Mouse (Mus musculus) heart, adult 8-10 months (tissue): ENCODE measurements around the gene Cyfip1. TPM values are rescaled to one million over a fixed set of nuclear protein-coding genes. Genes with fewer than 3 reads are reported as not detected.

Source experiments
- DNase-seq: peaks from one replicate; pipeline ENCODE4 v3.0.0; 2022; ENCODE audit warnings: low spot score
- total RNA-seq, 4 experiments: library from RNA; stranded (reverse); gene quantifications; 2 replicates each; pipeline ENCODE4 v1.2.4; 2022

The Cyfip1 gene
- 10 to 100 TPM; 32.5 to 36.0 (median 34.7) TPM for total RNA-seq

GRCm38 (mm10) chr7:55841445-55841844 lies at the start of gene Cyfip1:
Gene Cyfip1 (plus strand): TSS chr7:55841745.
- DNase-seq: no peak

DNA sequence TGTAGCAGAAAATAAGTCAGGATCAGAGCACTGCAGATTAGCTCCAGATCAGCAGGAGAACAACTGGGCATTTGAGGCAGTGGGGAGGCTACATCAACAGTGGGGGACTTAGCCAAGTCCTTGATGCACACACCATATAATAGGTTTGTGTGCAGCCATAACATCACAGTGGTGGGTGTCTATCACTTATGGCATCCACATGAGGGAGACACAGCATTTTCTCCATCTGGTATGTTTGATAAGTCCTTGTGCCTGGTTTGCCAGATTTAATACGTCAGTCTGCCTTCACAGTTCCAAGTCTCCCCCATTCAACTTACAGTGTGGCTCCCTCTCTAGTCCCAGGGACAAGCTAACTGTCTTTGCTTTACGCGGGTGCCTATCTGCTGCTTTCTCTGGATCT lies 49.3 kb upstream of the Cyfip1 start:
- DNase-seq: no peak

- DNase-seq: no peak
These were observed 48.2 kb upstream of the Cyfip1 start for GRCm38 (mm10) chr7:55793236-55793951.

DNA sequence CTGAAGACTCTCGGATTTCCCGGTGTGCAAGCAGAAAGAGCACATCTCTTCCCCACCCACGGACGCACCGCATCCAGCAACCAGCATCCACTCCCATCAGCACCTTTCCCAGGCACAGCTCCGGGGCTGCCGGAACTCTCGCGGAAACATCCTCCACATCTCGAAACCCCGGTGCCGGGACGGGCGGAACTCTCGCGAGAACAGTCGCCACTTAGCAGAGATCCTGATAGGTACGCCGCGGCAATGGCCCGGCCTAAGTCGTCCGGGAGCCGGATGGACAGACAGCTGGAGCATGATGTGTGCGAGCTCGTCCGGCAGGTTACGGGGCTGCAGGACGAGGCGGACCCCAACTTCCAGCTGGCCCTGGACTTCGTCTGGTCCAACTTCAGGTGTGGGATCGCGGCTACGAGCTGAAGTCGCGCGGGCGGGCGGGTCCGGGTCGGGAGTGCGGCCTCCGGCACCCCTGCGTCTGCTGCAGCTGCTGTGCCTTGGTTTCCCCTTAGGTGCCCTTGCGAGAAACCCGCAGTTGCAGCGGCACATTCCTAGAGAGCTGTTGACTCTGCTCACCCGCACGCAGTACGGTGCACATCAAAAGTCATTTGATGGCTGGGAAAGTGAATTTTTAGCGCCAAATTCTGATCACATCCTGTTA lies 47.5 kb upstream of the Cyfip1 start, which contains the start of gene Tubgcp5:
Gene Tubgcp5 (plus strand): TSS at position 203 of the 652 bp plus-strand sequence.
- peak; percentile 96 for DNase-seq

- no peak for DNase-seq
These were observed 41.6 kb upstream of the Cyfip1 start for GRCm38 (mm10) chr7:55799981-55800380.

DNA sequence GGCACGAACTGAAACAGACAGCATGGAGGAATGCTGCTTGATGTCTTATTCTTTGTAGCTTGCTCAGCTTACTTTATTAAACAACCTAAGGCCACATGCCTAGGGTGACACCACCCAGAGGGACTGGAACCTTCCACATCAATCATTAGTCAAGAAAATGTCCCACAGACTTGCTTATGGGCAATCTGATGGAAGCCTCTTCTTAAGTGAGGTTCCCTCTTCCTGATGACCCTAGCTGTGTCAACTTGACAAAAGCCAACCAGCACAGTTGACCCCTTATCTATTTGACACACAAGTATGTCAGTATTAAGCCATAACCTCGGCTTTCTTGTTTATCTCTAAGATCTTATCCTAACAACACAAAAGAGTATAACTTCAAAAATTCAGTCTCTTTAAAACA lies 31.6 kb upstream of the Cyfip1 start:
- no peak for DNase-seq

- no peak for DNase-seq
These were observed 17.1 kb upstream of the Cyfip1 start for GRCm38 (mm10) chr7:55824468-55824867.

DNA sequence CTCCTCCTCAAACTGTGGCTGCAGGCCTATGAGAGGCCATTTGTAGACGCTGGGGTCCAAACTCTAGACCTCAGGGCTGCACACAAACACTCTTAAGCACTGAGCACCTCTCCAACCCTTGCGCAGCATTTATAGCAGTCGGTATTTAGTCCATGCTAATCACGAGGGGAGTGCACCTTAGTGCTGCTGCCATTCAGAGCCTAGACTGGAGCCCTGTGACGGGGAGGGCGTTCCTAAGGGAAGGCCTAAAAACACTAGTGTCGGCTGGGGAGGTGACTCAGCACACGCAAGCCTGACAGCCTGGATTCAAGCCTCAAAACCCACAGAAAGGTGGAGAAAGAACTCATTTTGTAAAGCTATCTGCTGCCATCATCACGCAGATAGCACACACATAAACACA lies 14.0 kb upstream of the Cyfip1 start:
- DNase-seq: no peak

DNA sequence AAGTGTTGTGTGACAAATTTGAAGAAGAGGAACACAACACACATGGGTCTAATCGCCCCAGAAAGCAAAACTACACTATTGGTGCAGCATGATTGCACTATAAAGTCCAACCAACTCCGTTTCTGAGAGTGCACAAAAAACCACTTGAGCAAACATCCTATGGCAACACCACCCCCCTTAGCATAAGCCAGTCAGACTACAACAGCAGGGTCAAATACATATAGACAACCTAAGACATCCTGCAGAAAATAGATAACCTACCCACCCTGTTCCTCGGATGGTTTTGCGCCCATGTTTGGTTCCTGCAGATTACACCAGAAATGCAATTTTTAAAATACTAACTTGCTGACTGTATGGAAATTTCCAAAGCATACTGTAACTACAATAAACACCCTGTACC lies 4.7 kb upstream of the Cyfip1 start:
- DNase-seq: no peak

DNA sequence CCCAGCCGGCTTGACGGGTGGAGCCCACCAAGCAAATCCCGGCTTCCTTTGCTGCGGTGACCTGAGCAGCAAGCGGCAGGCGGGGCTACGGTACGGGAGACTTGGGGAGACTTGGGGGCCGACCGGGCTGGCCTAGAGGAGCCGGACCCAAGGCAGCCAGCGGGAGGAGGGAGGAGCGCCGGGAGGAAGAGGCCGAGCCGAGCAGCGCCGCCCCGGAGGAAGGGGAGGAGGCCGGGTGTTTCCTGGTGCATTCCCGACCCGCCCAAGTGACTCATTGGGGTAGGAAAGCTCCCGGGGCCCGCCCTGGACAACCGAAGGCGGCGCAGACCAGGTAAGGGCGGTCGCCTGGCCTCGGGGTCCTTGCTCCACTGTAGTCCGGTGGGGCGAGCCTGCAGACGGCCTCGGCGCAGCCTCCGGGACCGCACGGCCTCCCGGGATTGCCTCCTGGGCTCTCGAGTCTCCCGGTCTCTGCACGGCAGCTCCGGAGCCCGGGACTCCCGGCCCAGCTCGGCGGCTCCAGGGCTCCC lies 495 bp downstream of the Cyfip1 start:
- DNase-seq: peak; percentile 94

DNA sequence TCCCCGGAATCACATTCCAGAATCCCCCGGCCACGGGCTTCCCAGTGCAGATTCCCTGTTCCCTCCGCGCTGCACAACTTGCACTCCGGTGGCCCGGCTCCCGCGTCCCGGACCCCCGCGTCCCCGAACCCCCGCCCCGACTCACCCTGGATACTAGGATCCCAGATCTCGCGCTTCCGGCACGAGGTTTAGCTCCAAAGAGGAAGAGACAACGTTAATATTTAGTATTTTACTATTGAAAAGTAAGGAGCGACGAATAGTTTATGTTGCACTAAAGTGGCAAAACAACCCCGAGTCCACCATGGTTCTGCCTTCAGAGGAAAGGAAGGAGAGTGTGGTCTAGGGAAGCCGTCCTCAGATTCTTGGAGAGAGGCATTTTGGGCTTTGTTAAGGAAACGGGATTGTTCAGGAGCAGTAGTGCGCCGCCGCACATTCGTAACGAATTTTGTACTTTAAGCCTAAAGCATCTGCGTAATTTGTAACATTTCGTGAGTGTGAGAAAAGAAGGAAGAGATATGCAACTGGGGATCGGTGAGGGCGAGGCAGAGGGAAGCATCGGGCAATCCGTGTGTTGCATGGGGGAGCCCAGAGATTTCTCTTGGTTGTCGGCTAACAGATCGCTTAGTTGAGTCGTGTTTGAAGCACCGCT lies 1.1 kb downstream of the Cyfip1 start:
- peak; percentile 26 for DNase-seq

DNA sequence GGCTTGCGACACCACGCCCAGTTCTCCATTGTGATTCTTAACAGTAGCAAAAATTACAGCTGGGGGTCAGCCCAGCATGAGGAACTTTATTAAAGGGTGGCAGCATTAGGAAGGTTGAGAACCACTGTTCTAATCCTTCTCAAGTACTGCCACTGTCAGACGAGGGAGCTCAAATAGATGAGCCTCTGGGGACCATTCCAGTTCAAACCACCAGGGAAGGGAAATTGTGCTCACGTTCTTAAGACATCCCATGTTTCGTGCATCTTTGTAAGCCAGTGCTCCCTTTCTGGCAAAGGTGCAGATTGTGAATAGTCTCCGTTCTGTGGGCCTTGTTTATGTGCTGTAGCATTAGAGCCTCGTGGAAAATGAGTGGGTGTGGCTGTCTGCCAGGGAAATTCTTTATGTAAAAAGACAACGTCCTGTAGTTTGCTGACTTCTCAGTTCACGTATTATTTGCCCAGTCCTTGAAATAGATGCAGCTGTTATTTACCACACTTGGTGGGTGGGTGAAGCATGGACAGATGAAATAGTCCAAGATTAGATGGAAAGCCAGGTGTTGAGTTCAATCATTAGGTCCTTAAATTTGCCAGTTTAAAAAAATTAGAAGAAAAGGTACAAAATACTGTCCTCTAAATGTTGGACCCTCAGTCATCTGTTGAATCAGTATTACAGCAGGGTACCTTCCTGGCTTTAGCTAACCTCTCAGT lies 5.2 kb downstream of the Cyfip1 start:
- DNase-seq: no peak

DNA sequence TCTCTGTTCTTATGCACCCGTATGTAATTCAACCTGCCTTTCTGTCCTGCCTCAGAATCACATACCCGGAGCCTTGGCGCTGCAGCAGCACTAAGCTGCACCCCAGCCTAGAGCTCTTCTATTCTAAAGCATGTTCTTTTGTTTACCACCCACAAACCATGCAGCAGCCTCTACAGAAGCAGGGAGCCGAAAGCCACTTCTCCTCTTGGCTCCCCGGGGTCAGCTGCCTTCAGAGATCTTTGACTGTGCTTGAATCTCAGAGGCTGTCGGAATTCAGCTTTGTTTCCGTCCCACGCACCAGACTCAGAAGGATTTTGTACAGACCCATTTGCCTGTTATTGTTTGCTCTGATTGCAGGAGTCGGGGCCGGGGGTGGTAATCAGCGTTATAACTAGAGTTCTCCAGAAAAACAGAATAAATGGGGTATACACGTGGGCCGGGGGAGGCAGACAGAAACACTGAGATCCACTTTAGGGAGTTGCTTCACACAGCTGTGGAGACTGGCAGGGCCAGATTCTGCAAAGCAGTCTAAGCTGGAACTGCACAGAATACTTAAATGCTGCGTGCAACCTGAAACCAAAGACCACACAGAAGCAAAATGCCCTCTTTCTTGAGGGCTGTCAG lies 8.5 kb downstream of the Cyfip1 start:
- DNase-seq: no peak

- DNase-seq: peak; percentile 48
These were observed 11.2 kb downstream of the Cyfip1 start for GRCm38 (mm10) chr7:55852787-55853186.

DNA sequence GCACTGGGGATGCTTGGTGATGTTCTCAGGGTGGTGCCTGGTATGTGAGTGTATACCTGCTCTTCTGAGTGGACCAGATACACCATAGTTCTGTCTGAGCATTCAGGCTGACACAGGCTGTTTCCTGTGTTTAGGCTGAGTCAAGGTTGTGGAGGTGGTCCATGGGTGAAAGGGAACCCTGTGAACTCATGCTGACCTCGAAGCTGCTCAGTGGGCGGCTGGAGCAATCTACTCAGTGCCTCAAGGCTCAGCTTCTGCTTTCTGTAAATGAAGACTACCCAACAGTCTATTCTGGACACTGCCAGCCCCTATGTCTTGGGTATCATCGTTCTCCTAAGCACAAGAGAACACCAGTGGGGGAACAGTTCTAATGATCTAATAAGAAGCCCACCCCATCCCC lies 14.1 kb downstream of the Cyfip1 start:
- no peak for DNase-seq

- no peak for DNase-seq
These were observed 15.2 kb downstream of the Cyfip1 start for GRCm38 (mm10) chr7:55856741-55857140.

DNA sequence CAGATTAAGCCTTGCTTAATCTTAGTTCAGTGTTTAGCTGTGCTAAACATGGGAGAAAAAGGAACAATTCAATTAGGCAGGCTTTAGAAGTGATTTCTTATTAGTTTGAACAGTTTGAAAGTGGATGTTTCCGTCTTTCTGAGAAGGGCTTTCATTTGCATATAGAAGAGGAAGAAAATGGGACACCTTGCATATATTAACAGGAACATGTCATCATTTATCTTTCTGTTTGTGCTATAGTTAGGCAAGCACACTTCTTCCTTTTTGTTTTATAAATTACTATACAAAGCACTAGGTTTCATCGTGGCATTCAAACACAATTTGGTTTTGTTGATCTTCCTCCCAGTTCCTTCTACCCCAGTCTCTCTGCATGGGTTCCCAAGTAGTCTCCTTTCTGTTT lies 16.2 kb downstream of the Cyfip1 start:
- DNase-seq: no peak

GRCm38 (mm10) chr7:55858836-55859517 lies 17.4 kb downstream of the Cyfip1 start:
- no peak for DNase-seq

GRCm38 (mm10) chr7:55859518-55859872 lies 17.9 kb downstream of the Cyfip1 start:
- no peak for DNase-seq

- no peak for DNase-seq
These were observed 18.4 kb downstream of the Cyfip1 start for GRCm38 (mm10) chr7:55859956-55860355.

DNA sequence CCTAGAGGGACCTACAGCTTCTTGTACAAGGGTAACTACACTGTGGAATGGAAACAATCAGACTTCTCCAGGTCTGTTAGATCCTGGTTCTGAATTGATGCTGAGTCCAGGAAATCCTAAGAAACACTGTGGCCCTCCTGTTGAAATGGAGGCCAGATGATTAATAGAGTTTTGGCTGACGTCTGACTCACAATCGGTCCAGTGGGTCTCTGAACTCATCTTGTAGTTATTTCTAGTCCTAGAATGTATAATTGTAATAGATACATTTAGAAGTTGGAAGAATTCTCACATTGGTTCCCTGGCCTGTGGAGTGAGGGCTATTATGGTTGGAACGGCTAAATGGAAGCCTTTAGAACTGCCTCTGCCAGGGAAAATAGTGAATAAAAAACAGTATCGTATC lies 19.6 kb downstream of the Cyfip1 start:
- no peak for DNase-seq
